Mouse (Mus musculus): ENCODE measurements around the gene Vmn1r41. TPM values are rescaled to one million over a fixed set of nuclear protein-coding genes. Genes with fewer than 3 reads are reported as not detected.

Vmn1r41 gene
- not detected in 2 replicates for polyA plus RNA-seq (2012; rRNA removed)

DNA sequence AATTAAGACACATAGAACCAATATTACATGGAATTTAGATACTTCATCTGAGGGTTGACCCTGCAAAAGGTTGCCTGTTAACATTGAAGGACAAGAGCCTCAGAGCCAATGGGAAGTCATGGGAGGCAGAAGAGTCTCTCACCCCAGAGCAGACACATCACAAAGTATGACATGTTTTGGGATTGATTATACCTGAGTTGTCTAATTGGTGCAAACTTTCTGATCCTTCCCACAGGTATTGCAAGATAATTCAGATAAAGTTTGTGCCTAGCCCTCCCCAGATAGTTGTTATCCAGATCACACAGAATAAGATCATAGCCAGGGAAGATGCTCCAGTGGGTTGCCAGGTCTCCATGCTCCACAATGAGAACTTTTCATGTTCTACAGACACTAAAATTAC lies at the start of gene Vmn1r41:
Gene Vmn1r41 (plus strand): TSS at position 301 of the 400 bp plus-strand sequence.
- no peak for TF ChIP-seq CTCF (IDR thresholded peaks at IDR 0.05; ENCODE audit: insufficient read depth, low read length)
- no peak for TF ChIP-seq POLR2A (IDR thresholded peaks at IDR 0.05; ENCODE audit: borderline replicate concordance, extremely low read depth, low read depth, low read length)
- no peak within 1 kb of the TSS for H3K4me3 ChIP-seq (replicated peaks; ENCODE audit: extremely low read depth, low read depth, low read length)
- DNase-seq, result no peak
- H3K4me1 ChIP-seq (ENCODE audit: control insufficient read depth, insufficient read depth, low read length), result no peaks in the 10 kb centered on the region

DNA sequence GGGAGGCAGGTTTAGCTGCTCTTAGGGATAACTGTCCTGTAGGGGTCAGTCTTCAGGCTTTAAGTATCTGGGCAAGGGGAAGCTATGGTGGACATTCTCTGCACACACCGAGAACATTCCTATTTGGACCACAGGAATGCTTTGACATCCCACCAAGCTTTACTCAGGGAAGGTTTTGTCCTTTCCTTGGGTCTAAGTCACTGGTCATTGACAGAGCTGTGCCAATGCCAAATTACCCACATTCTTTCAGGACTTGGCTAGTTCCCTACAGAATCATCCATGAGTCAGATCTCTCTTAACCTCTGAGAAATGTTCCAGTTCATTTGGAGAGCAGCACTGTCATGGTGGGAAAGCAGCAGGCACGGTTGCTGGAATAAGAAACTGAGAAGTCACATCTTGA lies 33.9 kb upstream of the Vmn1r41 start:
- no peak for DNase-seq
- H3K4me3 ChIP-seq (replicated peaks; ENCODE audit: extremely low read depth, low read depth, low read length), result no peak overlapping the region
- TF ChIP-seq CTCF (IDR thresholded peaks at IDR 0.05; ENCODE audit: insufficient read depth, low read length), result no peak
- H3K4me1 ChIP-seq (ENCODE audit: control insufficient read depth, insufficient read depth, low read length), result no peaks in the 10 kb centered on the region
- 69% methylated on average over 2 of the region's 2 CpGs for WGBS

DNA sequence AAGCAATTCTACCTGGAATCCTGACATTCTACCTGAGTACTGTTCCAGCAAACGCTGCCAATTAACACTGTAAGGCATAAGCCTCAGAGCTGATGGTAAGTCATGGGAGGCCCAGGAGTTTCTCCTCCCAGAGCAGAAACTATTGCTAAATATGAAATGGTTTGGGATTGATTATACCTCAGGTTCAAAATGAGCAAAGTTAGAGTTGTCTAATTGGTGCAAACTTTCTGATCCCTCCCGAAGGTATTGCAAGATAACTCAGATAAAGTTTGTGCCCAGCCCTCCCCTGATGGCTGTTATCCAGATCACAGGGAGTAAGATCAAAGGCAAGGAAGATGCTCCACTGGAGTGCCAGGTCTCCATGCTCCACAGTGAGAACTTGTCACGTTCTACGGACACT lies 33.3 kb upstream of the Vmn1r41 start, which contains the start of gene Vmn1r40:
Gene Vmn1r40 (plus strand): TSS at position 301 of the 400 bp plus-strand sequence.
- Histone ChIP-seq H3K4me1 (ENCODE audit: control insufficient read depth, insufficient read depth, low read length) (no peaks in the 10 kb centered on the region), H3K4me3 (replicated peaks; ENCODE audit: extremely low read depth, low read depth, low read length) (no peak within 1 kb of the TSS)
- TF ChIP-seq POLR2A (IDR thresholded peaks at IDR 0.05; ENCODE audit: borderline replicate concordance, extremely low read depth, low read depth, low read length) (no peak), CTCF (IDR thresholded peaks at IDR 0.05; ENCODE audit: insufficient read depth, low read length) (no peak)
- WGBS, result 73% methylated on average over 4 of the region's 4 CpGs
- no peak for DNase-seq

DNA sequence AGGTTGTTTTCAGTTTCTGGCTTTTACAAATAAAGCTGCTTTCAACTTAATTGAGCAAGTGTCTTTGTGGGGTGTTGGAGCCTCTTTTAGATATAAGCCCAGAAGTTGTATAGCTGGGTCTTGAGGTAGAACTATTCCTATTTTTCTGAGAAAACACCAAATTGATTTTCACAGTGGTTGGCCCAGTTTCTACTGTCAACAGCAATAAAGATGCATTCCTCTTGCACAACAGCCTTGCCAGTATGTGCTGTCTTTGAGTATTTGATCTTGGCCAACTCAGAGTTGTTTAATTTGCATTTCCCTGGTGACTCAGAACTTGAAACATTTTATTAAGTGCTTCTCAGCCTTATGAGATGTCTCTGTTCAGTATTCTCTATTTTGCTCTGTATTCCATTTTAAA lies 22.5 kb upstream of the Vmn1r41 start:
- DNase-seq, result no peak
- Histone ChIP-seq H3K4me3 (replicated peaks; ENCODE audit: extremely low read depth, low read depth, low read length) (no peak overlapping the region), H3K4me1 (ENCODE audit: control insufficient read depth, insufficient read depth, low read length) (no peaks in the 10 kb centered on the region)
- TF ChIP-seq CTCF (IDR thresholded peaks at IDR 0.05; ENCODE audit: insufficient read depth, low read length), result no peak

DNA sequence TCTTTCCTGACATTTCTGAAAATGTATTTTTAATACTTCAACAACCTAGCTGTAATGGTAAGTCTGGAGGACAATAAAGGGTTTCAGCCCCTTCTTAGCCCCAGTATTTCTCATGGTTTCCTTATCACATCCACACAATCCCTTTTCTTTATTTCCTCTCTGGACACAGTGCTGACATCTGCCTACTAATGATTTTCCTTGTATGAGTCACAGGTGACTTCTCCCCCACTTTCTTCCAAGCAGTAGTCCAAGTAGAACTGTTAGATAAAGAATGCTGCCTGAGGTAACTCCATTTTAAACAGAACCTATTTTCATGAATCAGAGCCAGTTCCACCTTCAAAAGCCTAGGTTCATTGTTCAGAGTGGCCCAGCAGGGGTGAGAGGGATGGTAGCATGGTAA lies 2.2 kb downstream of the Vmn1r41 start:
- Histone ChIP-seq H3K4me1 (ENCODE audit: control insufficient read depth, insufficient read depth, low read length) (no peaks in the 10 kb centered on the region), H3K4me3 (replicated peaks; ENCODE audit: extremely low read depth, low read depth, low read length) (no peak overlapping the region)
- no peak for DNase-seq
- TF ChIP-seq POLR2A (IDR thresholded peaks at IDR 0.05; ENCODE audit: borderline replicate concordance, extremely low read depth, low read depth, low read length) (no peak), CTCF (IDR thresholded peaks at IDR 0.05; ENCODE audit: insufficient read depth, low read length) (no peak)

DNA sequence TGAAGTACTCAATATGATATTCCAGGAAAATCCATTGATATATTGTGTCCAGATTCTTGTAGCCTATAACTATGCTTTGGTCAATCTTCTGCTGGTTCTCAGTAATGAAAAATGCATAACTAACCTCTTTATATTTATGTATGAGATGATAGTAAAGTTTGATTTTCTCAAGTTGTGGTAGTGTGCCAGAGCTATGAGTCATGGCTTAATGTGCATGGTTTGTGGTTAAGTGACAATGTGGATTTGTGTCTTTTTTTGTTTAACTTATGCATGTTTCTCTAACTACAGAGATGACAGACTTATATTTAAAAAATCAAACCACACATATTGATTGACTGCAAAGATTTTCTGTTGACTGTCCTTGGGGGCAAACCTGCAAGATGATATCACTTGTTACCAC lies 49.7 kb downstream of the Vmn1r41 start:
- TF ChIP-seq POLR2A (IDR thresholded peaks at IDR 0.05; ENCODE audit: borderline replicate concordance, extremely low read depth, low read depth, low read length), result no peak
- Histone ChIP-seq H3K4me3 (replicated peaks; ENCODE audit: extremely low read depth, low read depth, low read length) (no peak overlapping the region), H3K4me1 (ENCODE audit: control insufficient read depth, insufficient read depth, low read length) (no peaks in the 10 kb centered on the region)
- no peak for DNase-seq

Other genes starting within 250 kb of the Vmn1r41 start
- 55.4 and 60.1 TPM in 2 replicates for gene Chchd6, start 145.1 kb upstream of the Vmn1r41 start, polyA plus RNA-seq (2012; rRNA removed)
- 13.8 and 15.5 TPM in 2 replicates for gene Txnrd3, start 96.8 kb upstream of the Vmn1r41 start, polyA plus RNA-seq (2012; rRNA removed)
- not detected in 2 replicates for gene Vmn1r40, start 33.2 kb upstream of the Vmn1r41 start, polyA plus RNA-seq (2012; rRNA removed)
- not detected in 2 replicates for gene Vmn1r42, start 135.6 kb downstream of the Vmn1r41 start, polyA plus RNA-seq (2012; rRNA removed)
- not detected in 2 replicates for gene Vmn1r43, start 135.6 kb downstream of the Vmn1r41 start, polyA plus RNA-seq (2012; rRNA removed)
- not detected in 2 replicates for gene Vmn1r44, start 142.9 kb downstream of the Vmn1r41 start, polyA plus RNA-seq (2012; rRNA removed)
- not detected in 2 replicates for gene Vmn1r45, start 199.8 kb downstream of the Vmn1r41 start, polyA plus RNA-seq (2012; rRNA removed)
- gene Vmn1r46, start 228.5 kb downstream of the Vmn1r41 start, polyA plus RNA-seq (2012; rRNA removed), result not detected in 2 replicates

All from lung, adult 2 months (tissue).